Mouse (Mus musculus) common myeloid progenitor, adult 5-6 weeks (primary cell): ENCODE data around the gene Cul4a. TPM values are rescaled to one million over a fixed set of nuclear protein-coding genes. Genes with fewer than 3 reads are reported as not detected.
A peak's percentile ranks its signal among the peaks of the same experiment; 100 is the strongest.

ENCODE experiments used
- ATAC-seq: replicated peaks from 2 replicates; pipeline ENCODE4 v1.8.0; 2016; ENCODE audit warnings: low read depth, mild to moderate bottlenecking, moderate TSS enrichment, inconsistent platforms; ENCODE audit not compliant: poor library complexity, severe bottlenecking
- total RNA-seq: library from RNA; stranded (forward); fragments of 200-1000, 187-1606 nt; gene quantifications from 2 replicates; pipeline ENCODE4 v1.2.3, GENCODE M21; 2017

Cul4a gene
- total RNA-seq, result 118 TPM in 2 replicates

DNA sequence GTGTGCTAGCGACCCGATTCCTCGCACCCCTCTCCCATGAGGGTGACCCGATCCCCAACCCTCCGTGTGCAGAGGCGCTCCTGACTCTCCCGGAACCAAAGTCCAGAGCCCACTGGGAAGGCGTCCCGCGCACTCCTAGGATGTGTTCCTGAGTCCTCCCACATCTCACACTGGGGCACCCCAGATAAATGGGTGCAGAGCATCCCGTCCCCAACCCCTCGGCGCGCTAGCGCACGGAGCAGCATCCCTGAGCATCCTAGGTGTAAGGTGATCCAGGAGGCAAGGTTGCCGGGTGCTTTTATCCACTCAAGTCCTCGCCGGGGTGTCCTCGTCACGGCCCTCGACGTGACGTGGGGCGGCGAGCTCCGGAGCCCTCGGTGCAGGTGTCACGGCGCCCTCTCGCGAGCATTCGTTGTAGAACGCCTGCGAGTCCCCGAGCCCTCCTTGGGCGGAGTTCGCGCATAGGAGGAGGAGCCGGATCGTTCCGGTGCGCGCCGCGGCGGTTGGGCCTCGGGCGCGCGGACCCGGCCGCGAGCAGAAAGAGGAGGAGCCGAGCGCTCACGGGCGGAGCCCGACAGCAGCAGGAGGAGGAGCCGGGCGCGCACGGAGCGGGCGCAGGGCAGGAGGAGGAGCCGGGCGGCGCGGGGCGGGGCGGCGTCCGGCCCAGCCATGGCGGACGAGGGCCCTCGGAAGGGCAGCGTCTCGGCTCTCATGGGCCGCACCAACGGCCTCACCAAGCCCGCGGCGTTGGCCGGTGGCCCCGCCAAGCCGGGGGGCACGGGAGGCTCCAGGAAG, at the start of gene Cul4a, which contains the start of gene Pcid2:
Cul4a (plus strand) TSS at position 535 of the 795 bp plus-strand sequence.
Pcid2 (minus strand) TSS at position 373 of the 795 bp plus-strand sequence.
- peak; percentile 86 for ATAC-seq

DNA sequence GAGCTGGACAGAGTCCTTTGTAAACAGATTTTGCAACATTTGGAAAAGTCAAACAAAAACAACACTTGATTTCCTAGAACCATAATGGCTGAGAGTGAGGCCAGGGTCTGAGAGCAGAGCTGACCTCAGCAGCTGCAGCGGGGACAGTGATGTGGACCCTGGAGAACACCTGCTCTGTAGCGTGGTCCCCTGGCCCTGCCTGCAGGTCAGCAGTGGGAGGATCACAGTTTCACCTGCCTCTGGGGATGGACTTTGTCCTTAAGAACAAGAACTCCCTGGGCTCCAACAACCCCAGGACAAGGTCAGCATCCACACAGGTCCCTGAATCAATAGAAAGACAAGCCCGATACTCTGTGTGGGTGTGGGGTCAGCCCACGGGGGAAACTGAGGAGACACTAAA, 48.1 kb upstream of the Cul4a start:
- no peak for ATAC-seq

DNA sequence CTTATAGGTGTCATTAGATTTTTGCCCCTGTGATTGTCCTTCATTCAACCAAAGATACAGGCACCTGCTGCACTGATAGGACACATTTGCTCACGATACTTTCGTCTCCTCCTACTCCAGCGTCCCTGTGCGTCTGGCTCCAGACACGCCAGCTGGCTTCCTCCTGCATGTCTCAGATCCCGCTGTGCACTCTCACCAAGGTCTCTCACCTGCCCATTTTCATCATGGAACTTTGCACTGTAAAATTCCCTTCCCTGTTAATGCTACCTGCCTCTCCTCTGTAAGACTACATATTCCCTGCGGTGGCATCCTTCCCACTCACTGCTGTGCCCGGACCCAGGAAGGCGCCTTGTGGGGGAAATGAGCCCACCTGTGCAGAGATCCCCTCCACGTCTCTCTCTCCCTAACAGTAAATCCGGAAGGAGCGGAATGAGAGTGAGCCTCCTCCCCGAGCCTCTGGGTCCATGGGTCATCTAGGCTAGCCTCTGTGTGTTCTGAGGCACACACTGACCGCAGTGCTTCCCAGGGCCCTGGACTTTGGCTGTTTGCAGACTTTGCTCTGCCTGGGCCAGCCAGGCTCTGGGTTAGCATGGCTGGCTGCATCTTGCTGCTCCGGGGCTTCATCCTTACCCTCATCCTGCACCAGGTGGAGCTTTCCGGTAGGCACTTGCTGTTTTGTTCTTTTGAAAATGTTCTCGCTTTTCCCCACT, 44.8 kb upstream of the Cul4a start, which contains the start of gene Proz:
Proz (plus strand) TSS at position 474 of the 710 bp plus-strand sequence.
- ATAC-seq, result no peak

DNA sequence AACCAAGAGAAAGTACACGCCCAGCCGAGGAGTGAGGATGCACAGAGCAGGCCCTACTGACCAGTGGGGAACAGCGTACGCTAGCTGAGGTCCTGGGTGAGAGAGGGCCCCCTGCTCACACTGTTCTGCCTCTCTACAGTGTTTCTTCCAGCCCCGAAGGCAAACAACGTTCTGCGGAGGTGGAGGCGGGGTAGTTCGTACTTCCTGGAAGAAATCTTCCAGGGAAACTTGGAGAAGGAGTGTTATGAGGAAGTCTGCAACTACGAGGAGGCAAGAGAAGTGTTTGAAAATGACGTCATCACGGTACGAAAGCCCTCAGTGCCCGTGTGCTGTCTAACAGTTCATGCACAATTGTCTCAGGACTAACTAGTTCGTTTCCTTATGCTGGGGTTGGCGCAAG, 42.3 kb upstream of the Cul4a start:
- ATAC-seq, result no peak

DNA sequence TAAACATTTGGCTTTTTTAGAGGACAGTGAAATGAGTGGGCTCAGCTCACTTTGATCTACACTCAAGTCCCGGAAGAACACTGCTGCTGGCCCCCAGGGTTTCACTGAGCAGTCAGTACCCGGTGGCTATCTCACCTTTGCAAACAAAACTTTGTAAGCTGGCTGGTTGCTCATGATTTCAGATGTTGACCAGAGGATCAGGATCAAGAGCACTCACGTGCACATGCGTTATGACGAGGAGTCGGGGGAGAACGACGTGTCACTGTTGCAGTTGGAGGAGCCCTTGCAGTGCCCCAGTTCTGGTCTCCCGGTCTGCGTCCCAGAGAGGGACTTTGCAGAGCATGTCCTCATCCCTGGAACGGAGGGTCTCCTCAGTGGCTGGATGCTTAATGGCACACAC, 32.2 kb upstream of the Cul4a start:
- no peak for ATAC-seq

DNA sequence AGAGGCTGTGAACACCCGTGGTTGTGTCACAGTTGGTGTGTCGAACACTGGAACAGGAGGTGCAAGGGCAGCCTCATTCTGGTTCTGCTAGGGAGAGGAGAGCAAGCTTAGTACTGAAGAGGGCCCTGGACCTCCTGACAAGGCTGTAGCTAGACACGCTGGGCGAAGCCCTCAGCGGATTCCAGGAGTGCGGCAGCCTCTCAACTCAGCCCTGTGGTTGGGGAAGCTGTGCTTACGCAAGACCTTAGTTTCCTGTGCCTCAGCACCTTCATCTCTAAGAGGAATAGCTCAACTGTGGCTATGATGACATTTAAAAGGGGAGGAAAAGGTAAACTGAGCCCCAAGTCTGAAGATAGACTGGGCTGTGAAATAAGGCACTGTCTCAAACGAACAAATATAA, 30.4 kb upstream of the Cul4a start:
- peak; percentile 74 for ATAC-seq

DNA sequence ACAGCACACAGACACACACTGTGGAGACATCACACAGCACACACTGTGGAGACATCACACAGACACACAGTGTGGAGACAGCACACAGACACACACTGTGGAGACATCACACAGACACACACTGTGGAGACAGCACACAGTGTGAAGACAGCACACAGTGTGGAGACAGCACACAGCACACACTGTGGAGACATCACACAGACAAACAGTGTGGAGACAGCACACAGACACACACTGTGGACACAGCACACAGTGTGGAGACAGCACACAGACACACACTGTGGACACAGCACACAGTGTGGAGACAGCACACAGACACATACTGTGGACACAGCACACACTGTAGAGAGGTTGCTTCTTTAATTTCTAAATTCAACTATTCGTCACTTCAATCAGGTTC, 29.8 kb upstream of the Cul4a start:
- ATAC-seq, result 0 out of 2 replicates have a peak, but pooled peaks have one; percentile 7

DNA sequence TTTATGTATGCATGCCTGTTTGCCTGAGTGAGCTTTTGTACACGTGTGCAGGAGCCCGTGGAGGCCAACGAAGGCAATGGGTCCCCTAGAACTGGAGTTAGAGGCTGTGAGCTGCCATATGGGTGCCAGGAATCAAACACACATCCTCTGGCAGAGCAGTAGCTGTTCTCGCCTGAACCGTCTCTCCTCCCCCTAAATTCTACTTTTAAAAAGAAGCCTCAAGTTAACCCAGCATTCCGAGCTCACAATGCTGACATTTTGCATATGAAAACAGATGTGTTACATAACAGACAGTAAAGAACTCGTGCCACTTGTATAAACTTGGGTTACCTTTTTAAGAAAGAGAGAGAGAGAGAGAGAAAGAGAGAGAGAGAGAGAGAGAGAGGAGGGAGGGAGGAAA, 27.9 kb upstream of the Cul4a start:
- ATAC-seq, result no peak

DNA sequence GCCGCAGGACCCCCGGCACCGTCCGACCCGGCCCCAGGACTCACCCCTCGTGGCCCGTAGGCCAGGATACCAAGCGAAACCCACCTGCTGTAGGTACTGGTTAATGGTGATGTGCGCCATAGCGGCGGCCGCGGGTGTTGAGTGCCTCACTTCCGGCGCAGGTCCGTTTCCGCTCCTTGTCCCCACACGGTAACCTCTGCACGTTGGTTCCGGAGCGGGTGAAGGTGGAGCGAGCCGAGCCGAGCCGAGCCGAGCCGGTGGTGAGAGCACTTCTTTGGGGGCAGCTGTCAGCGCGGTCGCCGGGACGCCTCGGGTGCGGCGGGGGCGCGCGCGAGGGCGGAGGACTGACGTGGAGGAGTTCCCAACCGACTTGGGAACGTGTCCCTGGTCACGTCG, 732 bp upstream of the Cul4a start:
- ATAC-seq, result peak; percentile 60

DNA sequence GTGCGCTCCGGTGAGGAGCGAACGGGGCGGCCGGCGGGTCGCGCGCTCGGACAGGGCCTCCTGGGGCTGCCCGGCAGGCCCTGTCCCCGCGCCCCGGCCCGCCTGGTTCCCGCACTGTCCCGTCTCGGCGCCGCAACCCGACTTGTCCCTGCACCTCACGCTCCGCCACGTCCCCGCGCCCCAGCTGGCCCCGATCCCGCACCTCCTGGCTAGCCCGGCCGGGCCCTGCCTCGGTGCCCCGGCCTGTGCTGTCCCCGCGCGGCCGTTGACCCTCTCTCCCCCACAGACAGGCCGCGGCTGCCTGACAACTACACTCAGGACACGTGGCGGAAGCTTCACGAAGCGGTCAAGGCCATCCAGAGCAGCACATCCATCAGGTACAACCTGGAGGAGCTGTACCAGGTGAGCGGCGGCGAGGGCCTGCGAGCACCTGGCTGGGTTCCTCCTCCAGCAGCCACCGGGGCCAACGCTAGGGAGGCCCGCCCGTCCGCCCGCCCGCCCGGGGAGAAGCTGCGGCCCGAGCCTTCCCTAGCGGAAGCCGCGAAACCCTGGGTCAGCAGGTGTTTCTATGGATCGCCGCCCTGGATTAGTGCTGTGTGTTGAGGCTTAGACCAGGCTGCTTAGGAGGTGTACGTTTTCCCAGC, 609 bp downstream of the Cul4a start:
- ATAC-seq, result no peak

DNA sequence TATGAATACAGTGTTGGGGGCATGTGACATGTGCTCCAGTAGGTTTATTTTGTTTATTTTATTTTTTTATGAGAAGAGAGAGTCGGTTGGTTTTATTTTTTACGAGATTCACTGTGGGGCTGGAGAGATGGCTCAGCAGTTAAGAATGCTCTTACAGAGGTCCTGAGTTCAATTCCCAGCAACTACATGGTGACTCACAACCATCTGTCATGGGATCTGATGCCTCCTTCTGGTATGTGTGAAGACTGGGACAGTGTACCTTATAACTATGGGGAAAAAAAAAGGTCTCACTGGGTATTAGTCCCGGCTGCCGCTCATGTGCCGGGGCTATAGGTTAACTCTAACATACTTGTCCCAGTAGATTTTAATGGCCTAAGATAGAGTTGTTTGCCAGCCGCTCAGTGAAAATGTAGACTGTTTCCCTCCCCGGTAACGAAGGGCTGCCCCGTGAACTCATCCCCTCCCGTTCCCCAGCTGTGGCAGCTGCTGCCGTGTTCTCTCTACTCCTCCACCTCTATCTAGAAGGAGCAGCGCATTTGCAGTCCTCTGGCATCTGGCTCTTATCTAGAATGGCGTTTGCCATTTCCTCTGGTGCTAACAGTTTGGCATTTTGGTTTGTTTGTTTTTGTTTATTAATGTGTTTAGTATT, 2.7 kb downstream of the Cul4a start:
- no peak for ATAC-seq

DNA sequence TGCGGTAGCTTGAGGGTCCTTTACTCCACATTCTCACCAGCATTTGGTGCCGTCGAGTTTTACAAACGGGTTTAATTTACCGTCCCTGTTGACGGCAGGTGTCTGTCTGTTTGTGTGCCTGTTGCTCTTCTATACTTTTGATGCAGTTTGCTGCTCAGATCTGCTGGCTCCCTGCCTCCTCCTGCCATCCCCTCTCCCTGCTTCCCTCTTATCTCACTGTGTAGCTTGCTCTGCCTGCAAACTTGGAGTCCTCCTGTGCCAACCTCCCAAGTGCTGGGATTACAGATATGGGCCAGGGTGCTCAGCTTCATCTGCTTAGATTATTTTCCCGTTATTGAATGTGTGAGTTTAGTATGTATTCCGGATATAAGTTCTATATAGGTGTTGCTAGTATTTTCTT, 3.5 kb downstream of the Cul4a start:
- ATAC-seq, result no peak

DNA sequence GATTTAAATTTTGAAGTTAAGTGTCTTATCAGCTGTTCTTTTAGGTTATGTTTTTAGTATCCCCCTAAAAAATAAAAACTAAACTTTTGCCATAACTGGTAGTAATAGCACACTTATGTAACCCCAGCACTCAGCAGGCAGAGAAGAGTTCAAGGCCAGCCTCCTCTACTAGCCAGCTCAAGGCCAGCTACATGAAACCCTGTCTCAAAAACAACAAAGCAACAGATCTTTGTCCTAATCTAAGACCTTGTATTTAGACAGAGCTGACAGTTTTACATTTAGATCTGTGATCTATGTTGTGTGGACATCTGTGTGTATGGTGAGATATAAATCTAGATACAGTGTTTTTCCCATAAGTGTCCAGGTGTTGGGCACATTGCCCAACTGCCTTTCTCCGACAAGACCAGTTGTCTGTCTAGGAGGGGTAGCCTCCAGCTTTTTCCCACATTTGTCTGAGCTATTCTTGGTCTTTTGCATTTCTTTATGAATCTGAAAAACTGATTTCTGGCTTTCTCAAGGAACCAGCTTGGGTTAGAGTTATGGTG, 4.1 kb downstream of the Cul4a start:
- ATAC-seq, result no peak

DNA sequence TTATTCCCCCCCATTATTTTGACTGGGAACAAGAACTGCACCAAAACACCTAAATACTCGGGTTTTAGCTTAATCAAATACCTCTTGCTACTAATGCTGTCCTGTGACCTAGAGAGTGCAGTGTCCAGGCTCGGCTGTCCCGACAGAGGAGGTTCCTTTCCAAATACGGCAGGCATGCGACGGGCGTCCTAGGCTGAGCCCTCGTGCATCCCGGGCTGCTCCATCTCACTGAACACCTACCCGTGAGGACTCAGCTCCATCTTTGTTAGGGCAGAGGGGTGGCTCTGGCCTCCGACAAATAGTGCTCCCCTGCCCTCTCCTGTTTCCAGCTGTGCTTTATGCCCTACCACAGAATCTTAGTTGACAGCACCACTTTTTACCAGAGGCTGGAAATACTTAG, 6.5 kb downstream of the Cul4a start:
- ATAC-seq, result no peak

DNA sequence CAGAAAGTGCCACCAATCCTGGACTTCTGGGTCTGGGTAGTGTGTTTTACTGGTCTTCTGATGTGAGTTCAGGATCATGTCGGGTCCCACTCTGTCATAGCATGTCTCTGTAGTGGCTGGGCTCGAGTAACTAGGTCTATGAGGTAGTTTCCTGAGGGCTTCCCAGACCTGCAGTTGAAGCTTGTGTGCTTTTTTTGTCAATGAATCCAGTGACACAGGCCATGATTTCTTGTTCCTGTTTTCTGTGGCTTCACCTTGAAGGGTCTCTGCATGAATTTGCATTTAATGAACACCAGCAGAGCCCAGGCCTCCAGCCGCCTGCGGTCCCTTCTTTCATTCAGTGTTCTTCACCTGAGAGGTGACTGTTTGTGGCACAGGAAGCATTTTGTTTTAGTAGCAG, 7.8 kb downstream of the Cul4a start:
- no peak for ATAC-seq

DNA sequence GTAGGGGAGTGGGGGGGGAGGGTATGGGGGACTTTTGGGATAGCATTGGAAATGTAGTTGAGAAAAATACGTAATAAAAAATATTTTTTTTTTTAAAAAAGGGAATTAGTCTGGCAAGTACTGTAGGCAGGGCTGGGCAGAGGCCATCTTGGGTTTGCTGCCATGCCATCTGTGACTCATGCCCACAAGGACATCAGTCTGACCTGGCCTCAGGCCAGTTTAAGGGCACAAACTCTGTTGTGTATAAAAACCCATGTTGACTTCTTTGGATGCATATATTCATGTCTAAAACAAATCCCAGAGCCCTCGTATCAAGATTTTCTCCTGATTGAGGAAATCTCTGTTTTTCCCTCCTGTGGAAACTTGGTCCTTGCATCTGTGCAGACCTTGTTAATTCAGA, 11.7 kb downstream of the Cul4a start:
- no peak for ATAC-seq

DNA sequence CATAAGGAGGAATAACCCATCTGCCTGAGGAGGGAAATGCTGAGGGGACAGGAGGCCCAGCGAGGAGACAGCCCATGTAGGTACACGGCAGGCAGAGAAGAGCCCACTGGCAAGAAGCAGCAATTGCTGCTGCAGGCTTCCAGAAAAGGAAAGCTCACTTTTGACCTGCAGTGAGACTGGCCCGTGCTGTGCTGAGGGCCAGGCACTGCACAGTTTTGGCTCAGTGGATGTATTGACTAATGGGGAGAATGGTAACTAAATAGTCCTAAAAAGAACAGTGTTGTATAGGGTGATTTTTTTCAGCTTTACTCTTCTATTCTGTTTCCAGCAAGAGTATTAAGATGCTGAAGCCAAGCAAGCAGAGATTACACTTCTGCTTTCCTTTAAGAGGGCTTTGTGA, 13.1 kb downstream of the Cul4a start:
- ATAC-seq, result no peak

DNA sequence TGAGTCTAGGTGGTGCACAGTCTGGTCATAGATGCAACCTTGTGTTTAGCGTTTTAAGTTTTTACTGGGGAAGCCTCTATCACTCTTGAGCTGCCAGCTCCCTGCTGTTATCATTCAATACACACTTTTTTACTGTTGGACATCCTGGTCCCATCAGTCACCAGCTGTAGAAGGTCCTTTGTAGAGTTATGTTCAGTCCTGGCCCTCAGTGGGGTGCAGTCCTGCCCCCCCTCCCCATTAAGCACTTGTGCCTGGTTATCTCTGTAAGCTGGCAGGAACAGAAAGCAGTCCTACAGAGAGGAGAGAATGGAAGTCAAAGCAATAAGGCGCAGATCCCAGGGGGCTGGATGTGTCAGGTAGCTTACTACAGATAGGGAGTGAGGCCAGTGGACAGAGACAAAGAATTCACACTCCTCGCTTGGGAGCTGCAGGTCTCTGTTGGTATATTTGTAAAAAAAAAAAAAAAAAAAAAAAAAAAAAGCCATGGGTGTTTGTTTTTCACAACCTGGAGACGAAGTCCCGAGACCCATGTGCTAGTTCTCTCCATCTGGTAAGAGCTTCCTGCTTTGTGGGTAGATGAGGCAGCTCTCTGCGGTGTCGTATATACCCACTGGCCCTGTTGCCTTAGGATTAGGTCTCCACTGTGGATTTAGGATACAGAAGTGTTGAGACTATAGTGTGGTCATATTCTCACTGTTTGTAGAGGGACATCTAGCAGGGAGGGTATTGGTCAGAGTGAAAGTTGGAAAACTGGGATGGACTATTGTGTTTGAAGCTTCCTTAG, 15.7 kb downstream of the Cul4a start:
- peak; percentile 57 for ATAC-seq

DNA sequence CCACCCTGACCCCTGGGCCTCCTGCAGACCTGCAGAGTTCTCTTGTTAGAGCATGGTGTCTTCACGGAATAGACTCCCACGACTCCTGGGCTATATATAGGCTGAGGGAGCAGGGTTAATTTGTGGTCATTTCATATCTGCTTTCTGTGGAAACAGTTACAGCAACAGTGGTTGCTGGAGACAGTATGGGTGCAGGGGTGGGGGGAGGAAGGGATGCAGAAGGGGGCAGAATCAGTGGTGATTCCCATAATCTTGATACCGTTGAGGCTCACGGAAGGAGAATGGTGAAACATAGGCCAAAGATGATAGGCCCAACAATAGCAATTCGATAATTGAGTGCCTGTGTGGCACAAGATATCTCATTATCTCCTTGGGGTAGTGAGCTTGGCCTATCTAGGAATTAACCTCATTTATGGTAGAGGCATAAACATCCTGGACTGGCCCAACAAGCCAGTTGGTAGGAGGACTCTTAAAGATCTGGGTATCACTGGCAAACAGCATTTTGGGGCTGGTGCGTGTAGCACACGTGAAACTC, 17.5 kb downstream of the Cul4a start:
- ATAC-seq, result peak; percentile 62
